30 mouse cellular contexts compared by ENCODE assay signal in the genomic region with DNA sequence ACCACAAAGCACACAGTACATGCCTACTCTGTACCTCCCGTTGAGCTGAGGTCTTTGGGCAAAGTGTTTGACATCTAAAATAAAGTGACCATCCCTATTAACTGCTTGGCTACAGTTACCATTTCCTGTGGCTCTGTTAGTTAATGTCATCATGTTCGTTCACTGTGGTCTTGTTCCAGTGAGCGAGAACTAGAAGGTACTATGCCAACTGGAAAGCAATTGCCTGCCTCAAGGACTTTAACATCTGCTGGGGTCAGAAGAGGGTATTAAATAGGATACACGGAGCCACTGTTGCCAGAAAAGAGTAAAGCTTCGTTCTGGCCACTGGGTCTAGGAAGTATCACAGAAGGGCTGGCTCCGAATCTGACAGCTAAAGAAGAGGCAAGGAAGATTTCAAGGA. TPM values are rescaled to one million over a fixed set of nuclear protein-coding genes. Genes with fewer than 3 reads are reported as not detected.
A peak's percentile ranks its signal among the peaks of the same experiment; 100 is the strongest.
DNase-seq lines count a peak whose midpoint lies in the region; ATAC-seq and TF ChIP-seq lines count a peak whose summit lies in the region.
"Had no signal": no experiment of that assay in that cellular context is flagged by ENCODE, and none has a peak within 500 bp of the region (broad histone marks: within the 10 kb centered on the region; RNA-seq: fewer than 3 reads in every experiment).

No protein-coding gene starts in this region.

- no peak for ATAC-seq in kidney, postnatal 0 days (replicated peaks; ENCODE audit: low FRiP score, low read depth)
- ATAC-seq: CD4-positive, CD25-positive, alpha-beta regulatory T cell, adult 4 months; forebrain, embryonic 15.5 days; hindbrain, postnatal 0 days; inflammation-experienced regulatory T-cells, adult 6 months; intestine, embryonic 16.5 days had no signal

- H3K27me3 ChIP-seq in heart, embryonic 10.5 days (ENCODE audit: insufficient read depth, poor library complexity, severe bottlenecking): no peaks in the 10 kb centered on the region
- no peaks in the 10 kb centered on the region for H3K27me3 ChIP-seq in kidney, postnatal 0 days (ENCODE audit: insufficient read depth, low read length)
- H3K27me3 ChIP-seq: embryonic facial prominence, embryonic 13.5 days; forebrain, embryonic 12.5 days; forebrain, embryonic 15.5 days; heart, embryonic 13.5 days; hindbrain, embryonic 13.5 days had no signal

- no peaks in the 10 kb centered on the region for H3K36me3 ChIP-seq in heart, embryonic 10.5 days
- no peaks in the 10 kb centered on the region for H3K36me3 ChIP-seq in kidney, postnatal 0 days (ENCODE audit: insufficient read depth, low read length)
- H3K36me3 ChIP-seq: embryonic facial prominence, embryonic 10.5 days; embryonic facial prominence, embryonic 13.5 days; forebrain, embryonic 12.5 days; forebrain, embryonic 15.5 days; heart, embryonic 13.5 days; hindbrain, embryonic 13.5 days had no signal

- H3K4me2 ChIP-seq in kidney, postnatal 0 days (ENCODE audit: low read length): no peak overlapping the region
- H3K4me2 ChIP-seq: embryonic facial prominence, embryonic 13.5 days; forebrain, embryonic 12.5 days; forebrain, embryonic 15.5 days; heart, embryonic 13.5 days; hindbrain, embryonic 13.5 days had no signal

- intact Hi-C loops in gastrocnemius, adult 2 months (cut with DNase I): no loop called here

- no peak overlapping the region for H3K9ac ChIP-seq in kidney, postnatal 0 days (ENCODE audit: low read depth, low read length)
- H3K9ac ChIP-seq: embryonic facial prominence, embryonic 13.5 days; forebrain, embryonic 12.5 days; forebrain, embryonic 15.5 days; heart, embryonic 13.5 days; hindbrain, embryonic 13.5 days had no signal

- H3K4me3 ChIP-seq in gastrocnemius, adult 2 months: no peak overlapping the region
- no peak overlapping the region for H3K4me3 ChIP-seq in heart, embryonic 10.5 days
- no peak overlapping the region for H3K4me3 ChIP-seq in kidney, postnatal 0 days (replicated peaks; ENCODE audit: low read depth, low read length)
- H3K4me3 ChIP-seq: embryonic facial prominence, embryonic 10.5 days; embryonic facial prominence, embryonic 13.5 days; erythroblast, embryonic 14.5 days; forebrain, embryonic 12.5 days; forebrain, embryonic 15.5 days; heart, embryonic 13.5 days; hindbrain, embryonic 13.5 days had no signal

- no peaks in the 10 kb centered on the region for H3K9me3 ChIP-seq in heart, embryonic 10.5 days
- H3K9me3 ChIP-seq in kidney, postnatal 0 days (replicated peaks; ENCODE audit: low read length): no peaks in the 10 kb centered on the region
- H3K9me3 ChIP-seq: embryonic facial prominence, embryonic 10.5 days; embryonic facial prominence, embryonic 13.5 days; forebrain, embryonic 12.5 days; forebrain, embryonic 15.5 days; heart, embryonic 13.5 days; hindbrain, embryonic 13.5 days had no signal

- DNase-seq in gastrocnemius, adult 2 months: peak; percentile 25
- DNase-seq in gastrocnemius, adult 8-10 months (ENCODE audit: low spot score in 2 of 2): no peak
- no peak for DNase-seq in heart, embryonic 10.5 days (ENCODE audit: low spot score)
- DNase-seq in heart, postnatal 4 days: no peak
- peak; percentile 37 for DNase-seq in kidney, postnatal 0 days (ENCODE audit: low spot score)
- DNase-seq in kidney, postnatal 36 days: no peak
- peak; percentile 78 for DNase-seq in skeletal muscle tissue, adult 2 months (ENCODE audit: low read depth, low spot score)
- no peak for DNase-seq in right cerebral cortex, adult 2 months (ENCODE audit: low spot score in 2 of 2)
- DNase-seq: adrenal gland, adult 2 months; adrenal gland, postnatal 14 days; cerebellum, adult 11-12 months; cerebellum, adult 8-10 months; cerebellum, postnatal 25 days; embryo, embryonic 11 days; gastrocnemius, postnatal 36 days; heart, postnatal 14 days had no signal

- no peak for TF ChIP-seq CTCF in gastrocnemius, adult 2 months (IDR thresholded peaks at IDR 0.05)
- no peak for TF ChIP-seq CTCF in kidney, postnatal 0 days (IDR thresholded peaks at IDR 0.05; ENCODE audit: low read depth)

- peak overlapping the region; percentile 71 for H3K27ac ChIP-seq in gastrocnemius, adult 2 months
- 0 out of 2 replicates have a peak overlapping the region, but pooled peaks have one; percentile 7 for H3K27ac ChIP-seq in heart, embryonic 10.5 days
- H3K27ac ChIP-seq in kidney, postnatal 0 days: no peak overlapping the region
- H3K27ac ChIP-seq: embryonic facial prominence, embryonic 10.5 days; embryonic facial prominence, embryonic 13.5 days; forebrain, embryonic 12.5 days; forebrain, embryonic 15.5 days; heart, embryonic 13.5 days; hindbrain, embryonic 13.5 days; hindbrain, postnatal 0 days had no signal

- whole genome bisulfite sequencing in heart, embryonic 10.5 days: 82% methylated on average over 6 of the region's 6 CpGs
- 53% methylated on average over 6 of the region's 6 CpGs for WGBS in kidney, postnatal 0 days

- no peaks in the 10 kb centered on the region for H3K4me1 ChIP-seq in heart, embryonic 10.5 days
- H3K4me1 ChIP-seq in kidney, postnatal 0 days (replicated peaks; ENCODE audit: insufficient read depth, low read length): 0 out of 2 replicates have a peak, but pooled peaks cover 4% of the 10 kb centered on the region
- H3K4me1 ChIP-seq: forebrain, embryonic 12.5 days; hindbrain, embryonic 13.5 days had no signal

RNA-seq across cellular contexts. Expression of a gene that starts 23.8 kb away (rescaled TPM):
- total RNA-seq in gastrocnemius, adult 2 months (2021): 10 to 100 TPM; 55.4 to 64.8 TPM
- total RNA-seq in gastrocnemius, adult 8-10 months (2022): 10 to 100 TPM; 52.4 to 83.5 (median 65.3) TPM
- polyA plus RNA-seq in heart, embryonic 10.5 days (2016; fragmentation: Nextera tagmentation; extraction: Ambion mirVana): 1.1 and 1.4 TPM in 2 replicates
- total RNA-seq in heart, postnatal 4 days (2021): 10 to 100 TPM; 18.7 to 24.0 TPM
- polyA plus RNA-seq in kidney, postnatal 0 days (2015; fragmentation: Nextera tagmentation; extraction: Ambion mirVana): 1.1 and 1.4 TPM in 2 replicates
- total RNA-seq: granulocyte monocyte progenitor cell, adult 5-6 weeks; MEL had no signal
- polyA plus RNA-seq: C2C12; CD4-positive, CD25-positive, alpha-beta regulatory T cell, adult 4 months; erythroblast, embryonic 14.5 days had no signal

Comparison
In these comparisons a context has a peak if more than half of its experiments do, and no peak if none do; other contexts are left out.
1. DNase-seq: peak in gastrocnemius, adult 2 months (single experiment), kidney, postnatal 0 days (single experiment) and skeletal muscle tissue, adult 2 months (single experiment); none in gastrocnemius, adult 8-10 months (0 of 2), heart, embryonic 10.5 days (single experiment), heart, postnatal 4 days (single experiment), kidney, postnatal 36 days (0 of 2) and right cerebral cortex, adult 2 months (0 of 2).